Mouse (Mus musculus) MEL (cell line): ENCODE data around the gene Slfn3. TPM values are rescaled to one million over a fixed set of nuclear protein-coding genes. Genes with fewer than 3 reads are reported as not detected.

Experiments
- DNase-seq: peaks from one replicate; pipeline ENCODE4 v3.0.0; 2011; ENCODE audit warnings: low read depth, low spot score
- H3K27ac ChIP-seq: 2 replicates; pipeline ENCODE4 v1.5.1; 2012; ENCODE audit warnings: low read depth, mild to moderate bottlenecking, control low read depth, low read length, moderate library complexity; ENCODE audit not compliant: control insufficient read depth
- H3K27me3 ChIP-seq, 2 experiments: fragments of 150-350 bp in 1 of 2; sonication (generic) in 1 of 2; 2 replicates each; pipeline ENCODE4 v1.6.1; 2012; ENCODE audit warnings: low read length in 2 of 2, mild to moderate bottlenecking in 2 of 2, improper control_type of control experiment in 1 of 2, moderate library complexity in 1 of 2; ENCODE audit not compliant: insufficient read depth in 2 of 2, control insufficient read depth in 1 of 2
- H3K36me3 ChIP-seq, 2 experiments: 2 replicates each; pipeline ENCODE4 v1.6.1; 2012 to 2014; ENCODE audit warnings: low read length in 2 of 2, improper control_type of control experiment in 1 of 2, inconsistent platforms in 1 of 2, mild to moderate bottlenecking in 1 of 2; ENCODE audit not compliant: insufficient read depth in 2 of 2, control insufficient read depth in 1 of 2
- H3K4me1 ChIP-seq, 2 experiments: fragments of 150-350 bp in 1 of 2; sonication (generic) in 1 of 2; 2 replicates each; pipeline ENCODE4 v1.6.1; 2012; ENCODE audit warnings: low read length in 2 of 2, improper control_type of control experiment in 1 of 2, mild to moderate bottlenecking in 1 of 2; ENCODE audit not compliant: insufficient read depth in 2 of 2, control insufficient read depth in 1 of 2
- H3K4me3 ChIP-seq, 2 experiments: fragments of 150-350 bp in 1 of 2; sonication (generic) in 1 of 2; 2 replicates each; pipeline ENCODE4 v1.5.1; 2012; ENCODE audit warnings: low read depth in 2 of 2, low read length in 2 of 2, mild to moderate bottlenecking in 2 of 2, moderate library complexity in 2 of 2, control low read depth in 1 of 2, improper control_type of control experiment in 1 of 2; ENCODE audit not compliant: control insufficient read depth in 1 of 2, insufficient read depth in 1 of 2
- H3K79me2 ChIP-seq: 2 replicates; pipeline ENCODE4 v1.6.1; 2012; ENCODE audit warnings: mild to moderate bottlenecking, low read length, moderate library complexity; ENCODE audit not compliant: control insufficient read depth, poor library complexity, insufficient read depth
- H3K9ac ChIP-seq: 2 replicates; pipeline ENCODE4 v1.6.1; 2012; ENCODE audit warnings: low read depth, mild to moderate bottlenecking, control low read depth, low read length, moderate library complexity; ENCODE audit not compliant: control insufficient read depth, poor library complexity, severe bottlenecking
- H3K9me3 ChIP-seq: fragments of 150-350 bp; sonication (generic); replicated peaks from 2 replicates; pipeline ENCODE4 v1.6.1; 2012; ENCODE audit warnings: mild to moderate bottlenecking, low read length, improper control_type of control experiment, moderate library complexity; ENCODE audit not compliant: insufficient read depth
- BHLHE40 ChIP-seq: IDR thresholded peaks from 2 replicates; pipeline ENCODE4 v1.6.1; 2012; ENCODE audit warnings: low read depth, mild to moderate bottlenecking, inconsistent platforms, low read length, improper control_type of control experiment, borderline replicate concordance
- CHD1 ChIP-seq: IDR thresholded peaks from 2 replicates; pipeline ENCODE4 v1.6.1; 2012; ENCODE audit warnings: low read depth, mild to moderate bottlenecking, inconsistent platforms, low read length, improper control_type of control experiment
- CHD2 ChIP-seq: IDR thresholded peaks from 2 replicates; pipeline ENCODE4 v1.6.1; 2011; ENCODE audit warnings: low read length, improper control_type of control experiment
- CTCF ChIP-seq, 3 experiments: IDR thresholded peaks in 2 of 3; conservative IDR thresholded peaks in 1 of 3; 2 replicates each; pipeline ENCODE4 v1.5.1; 2011 to 2012; ENCODE audit warnings: low read length in 3 of 3, low read depth in 2 of 3, mild to moderate bottlenecking in 2 of 3, improper control_type of control experiment in 1 of 3, inconsistent platforms in 1 of 3, mixed read lengths in 1 of 3, moderate library complexity in 1 of 3; ENCODE audit not compliant: control insufficient read depth in 1 of 3, insufficient read depth in 1 of 3, poor library complexity in 1 of 3, severe bottlenecking in 1 of 3
- E2F4 ChIP-seq: IDR thresholded peaks from 2 replicates; pipeline ENCODE4 v1.6.1; 2011; ENCODE audit warnings: low read depth, low read length, improper control_type of control experiment, borderline replicate concordance
- ELF1 ChIP-seq: IDR thresholded peaks from 2 replicates; pipeline ENCODE4 v1.6.1; 2014; ENCODE audit warnings: low read depth, mild to moderate bottlenecking, inconsistent platforms, low read length, improper control_type of control experiment, moderate library complexity
- ETS1 ChIP-seq: IDR thresholded peaks from 2 replicates; pipeline ENCODE4 v1.6.1; 2012; ENCODE audit warnings: low read depth, mild to moderate bottlenecking, inconsistent platforms, low read length, improper control_type of control experiment, moderate library complexity
- JUND ChIP-seq: IDR thresholded peaks from 2 replicates; pipeline ENCODE4 v1.6.1; 2011; ENCODE audit warnings: low read depth, mild to moderate bottlenecking, improper control_type of control experiment, low read length
- KAT2A ChIP-seq: conservative IDR thresholded peaks from 2 replicates; pipeline ENCODE4 v1.6.1; 2012; ENCODE audit warnings: low read depth, low read length, improper control_type of control experiment, inconsistent platforms
- MAX ChIP-seq: IDR thresholded peaks from 2 replicates; pipeline ENCODE4 v1.6.1; 2011; ENCODE audit warnings: low read length, improper control_type of control experiment
- MEF2A ChIP-seq: IDR thresholded peaks from 2 replicates; pipeline ENCODE4 v1.6.1; 2014; ENCODE audit warnings: low read depth, mild to moderate bottlenecking, inconsistent platforms, low read length, improper control_type of control experiment; ENCODE audit not compliant: poor library complexity, insufficient replicate concordance, severe bottlenecking; ENCODE audit errors: extremely low read depth
- MYB ChIP-seq: IDR thresholded peaks from 2 replicates; pipeline ENCODE4 v1.6.1; 2011; ENCODE audit warnings: mild to moderate bottlenecking, low read depth, low read length, improper control_type of control experiment
- NRF1 ChIP-seq: IDR thresholded peaks from 2 replicates; pipeline ENCODE4 v1.6.1; 2014; ENCODE audit warnings: low read depth, mild to moderate bottlenecking, inconsistent platforms, low read length, improper control_type of control experiment, moderate library complexity; ENCODE audit not compliant: poor library complexity, insufficient read depth, severe bottlenecking
- POLR2A ChIP-seq, 2 experiments: IDR thresholded peaks; 2 replicates each; pipeline ENCODE4 v1.6.1; 2011 to 2012; ENCODE audit warnings: low read length in 2 of 2, mild to moderate bottlenecking in 2 of 2, control low read depth in 1 of 2, improper control_type of control experiment in 1 of 2, low read depth in 1 of 2, moderate library complexity in 1 of 2; ENCODE audit not compliant: control insufficient read depth in 1 of 2, insufficient read depth in 1 of 2, poor library complexity in 1 of 2
- POLR2AphosphoS2 ChIP-seq: IDR thresholded peaks from 2 replicates; pipeline ENCODE4 v1.6.1; 2011; ENCODE audit warnings: low read length, improper control_type of control experiment
- RAD21 ChIP-seq: IDR thresholded peaks from 2 replicates; pipeline ENCODE4 v1.6.1; 2011; ENCODE audit warnings: mild to moderate bottlenecking, low read depth, low read length, improper control_type of control experiment
- RCOR1 ChIP-seq: IDR thresholded peaks from 2 replicates; pipeline ENCODE4 v1.6.1; 2012; ENCODE audit warnings: low read depth, mild to moderate bottlenecking, inconsistent platforms, low read length, improper control_type of control experiment
- SIN3A ChIP-seq: IDR thresholded peaks from 2 replicates; pipeline ENCODE4 v1.6.1; 2012; ENCODE audit warnings: low read length, improper control_type of control experiment, inconsistent platforms
- SMC3 ChIP-seq: IDR thresholded peaks from 2 replicates; pipeline ENCODE4 v1.6.1; 2011; ENCODE audit warnings: low read depth, low read length, improper control_type of control experiment
- TAL1 ChIP-seq: IDR thresholded peaks from 2 replicates; pipeline ENCODE4 v1.6.1; 2012; ENCODE audit warnings: mild to moderate bottlenecking, inconsistent platforms, low read length, moderate library complexity, mixed read lengths
- TCF12 ChIP-seq: IDR thresholded peaks from 2 replicates; pipeline ENCODE4 v1.6.1; 2014; ENCODE audit warnings: low read depth, mild to moderate bottlenecking, inconsistent platforms, low read length, improper control_type of control experiment, moderate library complexity
- USF2 ChIP-seq, 2 experiments: IDR thresholded peaks; 2 replicates each; pipeline ENCODE4 v1.6.1; 2011 to 2012; ENCODE audit warnings: improper control_type of control experiment in 2 of 2, low read length in 2 of 2, borderline replicate concordance in 1 of 2, inconsistent platforms in 1 of 2, low read depth in 1 of 2, mild to moderate bottlenecking in 1 of 2; ENCODE audit not compliant: insufficient read depth in 1 of 2
- ZC3H11A ChIP-seq: IDR thresholded peaks from 2 replicates; pipeline ENCODE4 v1.6.1; 2012; ENCODE audit warnings: low read depth, mild to moderate bottlenecking, inconsistent platforms, low read length, improper control_type of control experiment
- ZMIZ1 ChIP-seq: IDR thresholded peaks from 2 replicates; pipeline ENCODE4 v1.6.1; 2012; ENCODE audit warnings: low read depth, mild to moderate bottlenecking, inconsistent platforms, low read length, improper control_type of control experiment, moderate library complexity
- polyA plus RNA-seq, 2 experiments: library from polyadenylated mRNA; stranded (reverse) in 1 of 2; unstranded in 1 of 2; fragments of >175 nt in 1 of 2; fragments of >200 nt in 1 of 2; gene quantifications; 2 replicates each; pipeline versions ENCODE4 v1.2.1 to v1.2.4; 2012; ENCODE audit warnings: low replicate concordance in 2 of 2, low read depth in 1 of 2; ENCODE audit not compliant: insufficient read length in 2 of 2, insufficient read depth in 1 of 2, missing spikeins in 1 of 2
- total RNA-seq: library from RNA; depleted of rRNA; stranded (reverse); fragments of 300-350 nt; gene quantifications from 2 replicates; pipeline ENCODE4 v1.2.3, GENCODE M21; 2012

The Slfn3 gene
- total and polyA plus RNA-seq, 3 experiments: 0.23 to 0.35 TPM; not detected in 1

GRCm38 (mm10) chr11:83192001-83192400 is 871 bp downstream of the Slfn3 start:
- Histone ChIP-seq H3K36me3 (no peaks in the 10 kb centered on the region), H3K79me2 (no peaks in the 10 kb centered on the region), H3K27ac (no peak overlapping the region), H3K4me3 (no peak overlapping the region)
- TF ChIP-seq SMC3 (peak; percentile 85), ZC3H11A (peak; percentile 68), MAX (no peak), CTCF (IDR thresholded peaks at IDR 0.05 in 2 of 3, conservative IDR thresholded peaks at IDR 0.05 in 1 of 3; ENCODE audit: control insufficient read depth in 1 of 3, insufficient read depth in 1 of 3, low read depth in 2 of 3, low read length in 3 of 3, poor library complexity in 1 of 3, severe bottlenecking in 1 of 3) (peak; percentile 45 to 88 (median 61)), RCOR1 (no peak), RAD21 (peak; percentile 85)
- TF ChIP-seq, all 39 proteins: peak for 4
- H3K4me1 ChIP-seq: no peaks in the 10 kb centered on the region
- DNase-seq: peak; percentile 73
- peaks cover 3 to 12% of the 10 kb centered on the region in 2 experiments for H3K27me3 ChIP-seq
- H3K9me3 ChIP-seq: no peaks in the 10 kb centered on the region
- H3K9ac ChIP-seq: no peak overlapping the region

GRCm38 (mm10) chr11:83205002-83205401 is 13.9 kb downstream of the Slfn3 start:
- TF ChIP-seq ZMIZ1 (no peak), CHD1 (no peak), POLR2AphosphoS2 (no peak), NRF1 (no peak), ETS1 (no peak), RAD21 (no peak), BHLHE40 (no peak)
- Histone ChIP-seq H3K27ac (no peak overlapping the region), H3K36me3 (no peaks in the 10 kb centered on the region), H3K4me1 (no peaks in the 10 kb centered on the region), H3K9me3 (no peaks in the 10 kb centered on the region), H3K9ac (no peak overlapping the region), H3K4me3 (no peak overlapping the region), H3K79me2 (no peaks in the 10 kb centered on the region), H3K27me3 (peaks cover 15 to 45% of the 10 kb centered on the region in 2 experiments)
- DNase-seq: no peak

- Histone ChIP-seq H3K27ac (no peak overlapping the region), H3K79me2 (no peaks in the 10 kb centered on the region), H3K36me3 (peaks cover 0 to 3% of the 10 kb centered on the region in 2 experiments; a peak in 2 of 4 replicates), H3K4me3 (no peak overlapping the region), H3K27me3 (peaks cover 4 to 6% of the 10 kb centered on the region in 2 experiments), H3K4me1 (peaks cover 0 to 3% of the 10 kb centered on the region in 2 experiments; a peak in 3 of 4 replicates), H3K9ac (no peak overlapping the region), H3K9me3 (no peaks in the 10 kb centered on the region)
- DNase-seq: no peak
- TF ChIP-seq ELF1: no peak
- no peak for TF ChIP-seq POLR2A (IDR thresholded peaks at IDR 0.05; ENCODE audit: control insufficient read depth in 1 of 2, insufficient read depth in 1 of 2, low read depth in 1 of 2, low read length in 2 of 2, poor library complexity in 1 of 2)
- TF ChIP-seq KAT2A: no peak
- TF ChIP-seq JUND: no peak
- TF ChIP-seq CHD2: no peak
- no peak for TF ChIP-seq POLR2AphosphoS2
- no peak for TF ChIP-seq SIN3A
- no peak for TF ChIP-seq ZMIZ1
- no peak for TF ChIP-seq E2F4
- no peak for TF ChIP-seq TAL1
- TF ChIP-seq TCF12: no peak
- TF ChIP-seq USF2 (IDR thresholded peaks at IDR 0.05; ENCODE audit: borderline replicate concordance in 1 of 2, insufficient read depth in 1 of 2, low read depth in 1 of 2, low read length in 2 of 2): no peak
- TF ChIP-seq MYB: no peak
- no peak for TF ChIP-seq MEF2A
Measured at GRCm38 (mm10) chr11:83216119-83216518, 25.0 kb downstream of the Slfn3 start.
